Mouse (Mus musculus) heart, postnatal 25 days (tissue): ENCODE measurements at regions not wholly inside any gene's neighbourhood (a gene's known extent, or its start where the extent isn't known, plus 50 kb on each side); places are given as distances from the start of the nearest gene placed in this dataset.

ENCODE experiments used
- DNase-seq: peaks from one replicate; pipeline ENCODE4 v3.0.0; 2022; ENCODE audit warnings: low spot score
- intact Hi-C: fragments of 180-260 bp; cut with DNase I; formaldehyde crosslinking; loops from one replicate; pipeline ENCODE4 v1.15.1; 2025

DNA sequence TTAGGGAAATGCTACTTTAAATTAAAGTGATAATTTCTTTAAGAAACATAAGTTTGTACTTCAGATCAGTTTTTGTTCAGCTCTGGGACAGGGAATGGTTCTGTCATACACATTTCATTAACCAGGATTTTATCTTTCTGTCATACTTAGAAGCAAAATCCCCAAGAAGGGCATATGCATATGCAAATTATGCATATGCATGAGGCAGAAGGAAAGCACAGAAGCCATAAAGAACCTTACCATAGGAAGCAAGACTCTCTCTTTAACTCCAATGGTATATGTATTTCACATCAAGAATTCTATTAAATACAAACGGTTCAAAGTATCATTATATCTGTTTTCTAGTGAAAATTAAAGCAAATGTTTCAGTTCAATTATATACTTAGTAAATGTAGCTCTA, 381.5 kb downstream of the Kcnj3 start:
- intact Hi-C loops, result no loop called here

DNA sequence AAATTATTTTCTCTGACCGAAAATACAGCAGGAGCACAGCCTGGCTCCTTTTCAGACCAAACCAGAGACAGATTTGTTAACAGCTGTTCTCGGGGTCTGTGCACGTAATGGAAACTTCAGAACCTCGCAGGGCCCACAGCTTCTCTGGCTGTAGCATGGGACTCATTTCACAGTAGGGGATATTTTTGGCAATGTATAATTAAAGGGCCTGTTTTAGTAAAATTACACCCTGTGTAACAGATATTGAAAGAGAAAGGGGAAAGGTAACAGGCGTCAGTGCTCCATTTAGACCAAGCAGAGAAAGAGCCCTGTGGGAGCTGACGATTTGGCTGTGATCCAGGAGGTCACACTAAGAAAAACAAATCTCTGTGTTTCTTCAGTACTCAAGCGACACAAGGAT, 382.4 kb downstream of the Kcnj3 start:
- intact Hi-C loops, result no loop called here
- no peak for DNase-seq

More for the DNA sequence above, 381.5 kb downstream of the Kcnj3 start:
- DNase-seq, result no peak

DNA sequence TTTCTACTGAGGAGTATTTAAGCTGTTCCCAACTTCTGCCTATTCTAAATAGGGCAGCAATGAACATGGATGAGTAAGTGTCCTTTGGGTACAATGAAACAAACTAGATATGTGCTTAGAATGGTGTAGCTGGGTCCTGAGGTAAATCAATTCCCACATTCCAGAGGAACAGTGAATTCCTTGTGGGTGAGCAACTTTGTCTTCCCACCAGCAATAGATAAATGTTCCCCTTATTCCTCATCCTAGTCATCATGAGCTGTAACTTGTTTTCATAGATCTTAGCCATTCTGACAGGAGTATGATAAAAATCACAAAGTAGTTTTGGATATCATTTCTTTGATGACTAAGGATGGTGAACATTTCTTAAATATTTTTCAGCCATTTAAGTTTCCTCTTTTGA, 387.0 kb downstream of the Kcnj3 start:
- intact Hi-C loops, result no loop called here
- DNase-seq, result no peak

DNA sequence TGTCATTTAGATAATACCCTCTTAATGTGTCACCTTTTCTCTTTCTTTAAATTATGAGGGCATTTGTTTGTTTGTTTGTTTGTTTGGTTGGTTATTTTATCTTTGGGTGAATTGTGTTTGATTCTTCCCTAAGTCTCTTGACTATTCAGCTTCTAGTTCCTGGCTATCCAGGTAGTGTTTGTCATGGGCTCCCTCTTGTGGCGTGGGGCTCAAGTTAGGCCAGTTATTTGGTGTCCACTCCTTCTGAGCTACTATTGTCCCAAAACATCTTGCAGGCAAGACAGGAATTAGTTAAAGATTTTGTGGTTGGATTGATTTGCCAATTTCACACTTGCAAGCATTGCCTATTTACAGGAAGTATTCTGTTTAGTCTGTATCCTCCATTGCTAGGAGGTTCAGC, 405.8 kb downstream of the Kcnj3 start:
- intact Hi-C loops, result loop anchor here (2.0 to 5.0 kb wide), 2 partner anchors 535 to 754 kb away; no protein-coding TSS in a partner anchor
- no peak for DNase-seq

DNA sequence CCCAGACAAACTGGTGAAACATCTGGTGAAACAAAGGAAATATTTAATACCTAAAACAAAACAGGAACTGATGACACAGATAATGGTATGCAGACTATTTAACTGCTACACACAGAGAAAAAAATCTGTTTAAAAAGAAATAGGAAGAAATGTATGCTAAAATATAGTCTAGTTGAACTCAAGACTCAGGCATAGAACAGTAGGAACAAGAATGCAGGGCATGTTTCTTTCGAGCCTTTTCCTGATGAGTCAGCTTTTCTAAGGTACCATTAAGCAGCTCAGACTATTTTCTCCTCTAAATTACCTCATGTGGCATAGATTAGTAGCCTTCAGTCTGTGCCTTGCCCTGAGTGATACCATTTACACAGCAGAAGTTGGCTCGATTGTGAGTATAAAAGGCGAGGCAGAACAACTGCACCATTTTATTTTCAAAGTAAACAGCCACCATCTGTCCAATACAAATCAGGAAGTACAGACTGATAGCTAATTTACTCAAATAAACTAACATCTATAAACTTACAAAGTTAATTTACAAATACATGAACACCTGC, 411.1 kb downstream of the Kcnj3 start:
- intact Hi-C loops, result no loop called here
- no peak for DNase-seq

DNA sequence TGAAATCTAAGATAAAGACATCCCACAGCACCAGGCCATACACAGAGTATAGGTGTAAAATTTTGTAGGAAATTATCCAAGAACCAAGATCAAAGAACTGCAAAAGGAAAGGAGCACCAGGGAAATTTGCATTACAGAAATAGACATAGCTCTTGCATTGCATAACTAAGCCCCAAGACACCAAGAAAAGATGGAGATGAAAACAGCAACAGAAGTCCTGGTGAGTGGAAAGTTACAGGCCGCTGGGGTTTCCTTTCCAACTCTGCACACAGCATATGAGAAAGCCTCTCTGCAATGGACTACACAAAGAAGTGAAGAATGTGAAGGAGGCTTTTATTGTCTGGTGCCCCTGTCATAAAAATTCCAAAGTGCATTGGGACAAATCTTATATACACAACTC, 426.7 kb downstream of the Kcnj3 start:
- intact Hi-C loops, result no loop called here
- no peak for DNase-seq

DNA sequence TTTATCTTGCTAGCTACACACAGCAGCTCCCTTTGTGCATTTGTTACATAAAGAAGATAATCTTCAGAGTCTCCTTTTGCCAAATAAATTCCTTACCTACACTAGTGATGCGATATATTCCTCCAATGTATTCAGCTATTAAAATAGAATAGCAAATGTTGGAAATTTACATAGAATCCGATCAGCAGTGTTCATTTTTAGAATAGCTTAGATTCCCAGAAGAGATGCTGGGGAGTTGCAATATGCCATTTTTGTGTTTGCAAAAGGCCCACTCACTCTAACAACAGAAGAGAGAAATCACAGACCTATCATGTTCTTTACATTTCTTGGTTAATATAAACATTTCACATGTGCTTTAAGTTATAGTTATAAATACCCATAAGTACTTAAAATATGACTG, 454.2 kb downstream of the Kcnj3 start:
- intact Hi-C loops, result no loop called here
- no peak for DNase-seq

DNA sequence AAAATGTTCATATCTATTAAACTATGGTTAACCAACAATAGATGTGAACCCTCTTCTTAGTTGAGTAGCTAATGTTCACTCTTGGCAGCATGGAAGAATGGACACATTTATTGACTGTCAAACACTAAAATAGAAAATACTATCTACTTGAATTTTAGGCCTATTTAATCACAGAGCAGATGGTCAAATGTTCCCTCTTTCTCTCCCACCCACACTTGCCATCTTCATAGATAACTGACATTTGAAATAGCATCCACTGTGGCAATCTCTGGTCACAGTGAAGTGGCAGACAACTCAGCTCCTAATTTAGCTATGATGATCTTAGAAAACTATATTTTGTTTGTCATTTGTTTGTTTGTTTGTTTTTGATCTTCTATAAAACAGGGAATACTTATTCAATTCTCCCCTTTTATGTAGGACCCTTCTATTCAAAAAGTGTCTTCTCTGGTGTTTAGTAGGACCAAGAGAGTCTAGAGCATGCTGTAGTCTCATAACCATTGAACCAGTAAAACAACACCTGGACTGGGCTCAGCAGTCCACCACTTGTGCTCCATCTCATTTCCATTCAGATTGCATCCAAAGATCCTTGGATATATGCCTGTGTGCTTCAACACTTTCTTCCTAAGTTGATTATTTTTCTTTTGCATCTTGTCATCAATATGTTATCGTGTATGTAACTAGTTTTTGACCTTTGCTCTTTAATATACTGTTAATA, 457.2 kb downstream of the Kcnj3 start:
- intact Hi-C loops, result no loop called here
- DNase-seq, result no peak

DNA sequence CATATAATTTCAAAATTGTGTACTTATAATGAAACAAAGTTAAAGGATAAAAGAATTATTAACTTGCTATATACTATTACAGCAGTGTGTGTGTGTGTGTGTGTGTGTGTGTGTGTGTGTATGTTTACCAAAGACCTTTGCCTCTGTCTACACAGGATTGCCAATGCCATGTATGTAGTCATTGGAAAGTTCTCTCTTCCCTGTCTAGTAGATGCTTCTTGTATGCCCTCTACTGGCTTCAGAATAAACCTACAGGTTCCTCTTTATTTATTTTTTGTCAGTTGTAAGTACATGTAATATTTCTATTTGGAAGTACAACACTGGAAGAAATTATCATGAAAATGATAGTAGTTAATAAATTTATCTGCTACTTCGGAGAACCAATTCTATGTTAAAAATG, 484.5 kb downstream of the Kcnj3 start:
- intact Hi-C loops, result loop anchor here (5.0 to 10.0 kb wide), 2 partner anchors 615 to 828 kb away; no protein-coding TSS in a partner anchor
- no peak for DNase-seq
